Mouse (Mus musculus) lung, postnatal 0 days (tissue): Measurements from ENCODE around the gene Gm21173. TPM values are rescaled to one million over a fixed set of nuclear protein-coding genes. Genes with fewer than 3 reads are reported as not detected.
"Not testable (repeated sequence)": the region's sequence is repeated elsewhere in the genome, so short reads cannot be mapped to it uniquely, and the experiment has no call there.

Experiments
- ATAC-seq: fragments of 200-750 bp; cut with Nextera tagmentation; 2 replicates; pipeline ENCODE4 v1.8.0; 2017; ENCODE audit warnings: moderate library complexity
- DNase-seq: peaks from one replicate; pipeline ENCODE4 v3.0.0-alpha.2; 2016; ENCODE audit warnings: low spot score
- H3K27ac ChIP-seq: fragments of 300-500 bp; sonication (generic); 2 replicates; pipeline ENCODE4 v1.5.1; 2014; ENCODE audit warnings: antibody characterized with exemption, mild to moderate bottlenecking, low read length, mixed read lengths
- H3K27me3 ChIP-seq: fragments of 300-500 bp; sonication (generic); replicated peaks from 2 replicates; pipeline ENCODE4 v1.6.1; 2014; ENCODE audit warnings: low read length, mixed read lengths; ENCODE audit not compliant: insufficient read depth
- H3K36me3 ChIP-seq: fragments of 300-500 bp; sonication (generic); 2 replicates; pipeline ENCODE4 v1.6.1; 2014; ENCODE audit warnings: low read length, mixed read lengths; ENCODE audit not compliant: insufficient read depth
- H3K4me1 ChIP-seq: fragments of 300-500 bp; sonication (generic); 2 replicates; pipeline ENCODE4 v1.6.1; 2014; ENCODE audit warnings: antibody characterized with exemption, low read depth, low read length, mixed read lengths; ENCODE audit not compliant: insufficient read depth
- H3K4me2 ChIP-seq: fragments of 300-500 bp; sonication (generic); replicated peaks from 2 replicates; pipeline ENCODE4 v1.6.1; 2014; ENCODE audit warnings: low read depth, mild to moderate bottlenecking, low read length, moderate library complexity, mixed read lengths
- H3K4me3 ChIP-seq: fragments of 300-500 bp; sonication (generic); 2 replicates; pipeline ENCODE4 v1.5.1; 2014; ENCODE audit warnings: low read depth, low read length
- H3K9ac ChIP-seq: fragments of 300-500 bp; sonication (generic); replicated peaks from 2 replicates; pipeline ENCODE4 v1.6.1; 2014; ENCODE audit warnings: low read depth, mild to moderate bottlenecking
- H3K9me3 ChIP-seq: fragments of 300-500 bp; sonication (generic); 2 replicates; pipeline ENCODE4 v1.6.1; 2016; ENCODE audit warnings: low read length, mixed read lengths
- WGBS: fragments of 180-500 bp; shearing (Covaris S2); extraction: QIAGEN DNeasy Blood & Tissue Kit; methylation state at CpG from one replicate; pipeline ENCODE4 v1.1.7; 2014; 5-methylcytosine and 5-hydroxymethylcytosine counted together
- polyA plus RNA-seq: library from polyadenylated mRNA; unstranded; fragments of >200 nt; fragmentation: Nextera tagmentation; extraction: Ambion mirVana; gene quantifications from 2 replicates; pipeline ENCODE4 v1.2.1, GENCODE M21; 2015

Gm21173 gene
- not detected in 2 replicates for polyA plus RNA-seq

- WGBS = no CpG with 5 or more reads among the region's 5 CpGs
These were observed at the start of gene Gm21173 for GRCm38 (mm10) chrY:76761300-76761699. Gene Gm21173 (plus strand): TSS chrY:76761600.

More at GRCm38 (mm10) chrY:76761300-76761699, at the start of gene Gm21173:
- ATAC-seq, H3K27me3 ChIP-seq, H3K4me2 ChIP-seq, H3K4me3 ChIP-seq, H3K27ac ChIP-seq, DNase-seq, H3K36me3 ChIP-seq, H3K4me1 ChIP-seq, H3K9ac ChIP-seq, H3K9me3 ChIP-seq: not testable (repeated sequence)
